Mouse (Mus musculus): Measurements from ENCODE around the gene Uri1. TPM values are rescaled to one million over a fixed set of nuclear protein-coding genes. Genes with fewer than 3 reads are reported as not detected.

Uri1 gene
- polyA plus RNA-seq, 1 experiment = 205 TPM

DNA sequence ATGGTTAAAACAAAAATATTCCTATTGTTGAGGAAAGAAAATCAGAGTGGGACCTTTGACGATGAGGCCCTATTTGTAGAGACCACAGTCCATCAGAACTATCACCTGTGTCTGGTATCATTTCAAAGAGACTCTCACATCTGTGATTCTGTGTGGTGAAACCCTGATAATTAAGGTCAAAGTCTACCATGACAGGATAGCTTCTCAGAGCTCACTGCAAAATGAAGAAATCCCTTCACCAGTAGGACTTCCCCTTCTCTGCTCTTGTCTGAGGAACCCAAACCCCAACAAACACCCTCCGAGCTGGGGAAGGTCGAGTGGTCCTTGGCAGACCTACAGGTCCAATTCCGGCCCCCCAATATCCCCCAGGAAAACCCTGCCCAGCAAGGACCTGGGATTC lies 1.5 kb upstream of the Uri1 start:
- peaks cover 5% of the 10 kb centered on the region; the same call in 1 of the 2 replicates for H3K9me3 ChIP-seq (replicated peaks; ENCODE audit: control insufficient read depth, insufficient read depth, low read length, poor library complexity, severe bottlenecking)
- peak overlapping the region; percentile 36; the same call in 1 of the 2 replicates for H3K9ac ChIP-seq (ENCODE audit: low read depth, poor library complexity, severe bottlenecking)
- H3K4me3 ChIP-seq (ENCODE audit: low read depth, low read length) = no peak overlapping the region
- no peaks in the 10 kb centered on the region for H3K36me3 ChIP-seq (ENCODE audit: control insufficient read depth, insufficient read depth, low read length, poor library complexity, severe bottlenecking)
- no peaks in the 10 kb centered on the region for H3K27me3 ChIP-seq (ENCODE audit: control insufficient read depth, insufficient read depth, low read length, poor library complexity, severe bottlenecking)
- H3K27ac ChIP-seq (ENCODE audit: insufficient read depth, low read length) = peak overlapping the region; percentile 5; the same call in 1 of the 2 replicates
- peaks cover 2% of the 10 kb centered on the region for H3K4me1 ChIP-seq (ENCODE audit: control insufficient read depth, insufficient read depth, low read length)
- TF ChIP-seq EP300 (IDR thresholded peaks at IDR 0.05; ENCODE audit: insufficient read depth, low read depth, low read length) (0 out of 2 replicates have a peak, but pooled peaks have one; percentile 31), CTCF (IDR thresholded peaks at IDR 0.05; ENCODE audit: low read depth, low read length) (no peak)

DNA sequence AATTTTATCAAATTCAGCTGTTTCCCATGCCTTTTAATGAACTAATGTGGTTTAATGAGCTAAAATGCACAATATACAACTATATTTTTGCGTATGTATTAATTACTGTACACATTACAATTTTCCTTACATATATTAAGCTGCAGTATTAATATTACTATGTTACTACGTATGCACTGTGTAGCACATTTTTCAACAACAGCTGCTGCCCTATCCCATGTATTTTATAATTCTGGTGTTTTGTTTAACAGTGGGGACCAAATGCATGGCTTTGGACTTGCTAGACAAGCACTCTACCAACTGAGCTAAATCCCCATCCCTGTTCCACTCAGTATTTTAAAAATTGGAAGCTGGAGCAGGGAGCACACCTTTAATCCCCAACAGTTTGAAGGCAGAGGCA lies 3.6 kb downstream of the Uri1 start:
- Histone ChIP-seq H3K4me1 (ENCODE audit: control insufficient read depth, insufficient read depth, low read length) (no peaks in the 10 kb centered on the region), H3K27me3 (ENCODE audit: control insufficient read depth, insufficient read depth, low read length, poor library complexity, severe bottlenecking) (no peaks in the 10 kb centered on the region), H3K27ac (ENCODE audit: insufficient read depth, low read length) (peak overlapping the region; percentile 75), H3K9ac (ENCODE audit: low read depth, poor library complexity, severe bottlenecking) (peak overlapping the region; percentile 95; the same call in 1 of the 2 replicates), H3K4me3 (ENCODE audit: low read depth, low read length) (peak overlapping the region; percentile 41), H3K36me3 (ENCODE audit: control insufficient read depth, insufficient read depth, low read length, poor library complexity, severe bottlenecking) (peaks cover 9% of the 10 kb centered on the region), H3K9me3 (replicated peaks; ENCODE audit: control insufficient read depth, insufficient read depth, low read length, poor library complexity, severe bottlenecking) (no peaks in the 10 kb centered on the region)
- TF ChIP-seq CTCF (IDR thresholded peaks at IDR 0.05; ENCODE audit: low read depth, low read length) (no peak), EP300 (IDR thresholded peaks at IDR 0.05; ENCODE audit: insufficient read depth, low read depth, low read length) (no peak), POLR2A (IDR thresholded peaks at IDR 0.05; ENCODE audit: insufficient read depth, low read length) (no peak)

DNA sequence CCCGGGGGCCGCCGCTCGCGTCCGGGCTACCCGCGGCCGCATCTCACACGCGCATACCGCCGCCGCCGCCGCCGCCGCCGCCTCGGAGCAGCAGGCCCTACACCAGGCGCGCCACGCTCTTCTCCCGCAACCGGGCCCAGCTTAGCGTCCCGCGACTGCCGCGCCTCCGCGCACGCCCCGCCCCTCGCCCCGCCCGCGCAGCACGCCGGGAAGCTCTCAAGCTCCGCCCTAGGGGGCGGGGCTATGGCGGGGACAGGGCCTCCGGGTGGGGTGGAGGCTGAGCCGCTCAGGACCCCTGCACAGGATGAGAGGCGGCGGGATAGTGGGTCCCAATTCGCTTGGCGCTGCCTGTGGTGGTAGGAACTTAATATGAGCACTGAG lies 4.0 kb downstream of the Uri1 start:
- H3K4me1 ChIP-seq (ENCODE audit: control insufficient read depth, insufficient read depth, low read length) = no peaks in the 10 kb centered on the region
- no peaks in the 10 kb centered on the region for H3K27me3 ChIP-seq (ENCODE audit: control insufficient read depth, insufficient read depth, low read length, poor library complexity, severe bottlenecking)
- TF ChIP-seq EP300 (IDR thresholded peaks at IDR 0.05; ENCODE audit: insufficient read depth, low read depth, low read length) (no peak), POLR2A (IDR thresholded peaks at IDR 0.05; ENCODE audit: insufficient read depth, low read length) (peak; percentile 18), CTCF (IDR thresholded peaks at IDR 0.05; ENCODE audit: low read depth, low read length) (no peak)

DNA sequence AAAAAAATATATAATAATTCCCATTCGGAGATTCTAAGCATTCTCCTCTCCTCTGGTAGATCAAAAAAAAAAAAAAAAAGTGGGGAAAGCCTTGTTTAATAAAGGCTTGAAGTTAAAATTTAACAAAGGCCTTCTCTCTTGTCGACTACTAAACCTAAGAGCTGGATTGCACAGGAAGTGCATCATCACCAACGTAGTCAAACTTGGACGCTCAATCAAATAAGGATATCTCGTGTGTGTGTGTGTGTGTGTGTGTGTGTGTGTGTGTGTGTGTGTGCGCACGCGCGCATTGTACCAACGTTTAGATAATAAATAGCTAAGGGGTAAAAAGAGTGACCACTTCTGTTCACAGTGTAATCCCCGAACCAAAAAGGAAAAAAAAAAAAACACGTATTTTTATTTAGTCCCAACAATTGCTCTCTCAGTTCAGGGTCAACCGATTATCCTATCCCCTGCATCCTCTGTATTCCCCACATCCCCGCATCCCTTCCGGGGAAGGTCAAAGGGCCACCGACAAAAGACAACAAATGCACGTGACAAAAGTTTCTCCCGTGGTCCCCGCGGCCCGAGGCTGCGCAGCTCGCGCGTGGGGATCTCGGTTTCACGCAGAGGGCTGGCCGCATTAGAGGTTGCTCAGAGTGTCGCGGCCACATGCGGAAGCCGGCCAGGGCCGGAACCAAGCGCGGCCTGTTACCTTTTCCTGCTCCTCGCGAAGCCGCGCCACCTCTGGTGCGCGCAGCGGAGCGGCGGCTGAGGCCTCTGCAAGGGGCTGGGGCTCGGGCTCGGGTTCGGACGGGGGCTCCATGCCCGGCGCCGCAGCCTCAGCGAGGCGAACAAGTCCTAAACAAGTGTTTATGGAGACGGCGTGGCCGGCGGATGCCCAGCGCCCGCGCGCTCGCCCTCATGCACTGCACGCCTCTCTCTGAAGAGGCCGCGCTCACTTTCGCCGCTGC lies 4.7 kb downstream of the Uri1 start:
- Histone ChIP-seq H3K27me3 (ENCODE audit: control insufficient read depth, insufficient read depth, low read length, poor library complexity, severe bottlenecking) (no peaks in the 10 kb centered on the region), H3K4me3 (ENCODE audit: low read depth, low read length) (peak overlapping the region; percentile 98), H3K27ac (ENCODE audit: insufficient read depth, low read length) (peak overlapping the region; percentile 53), H3K36me3 (ENCODE audit: control insufficient read depth, insufficient read depth, low read length, poor library complexity, severe bottlenecking) (peaks cover 16% of the 10 kb centered on the region), H3K4me1 (ENCODE audit: control insufficient read depth, insufficient read depth, low read length) (no peaks in the 10 kb centered on the region), H3K9ac (ENCODE audit: low read depth, poor library complexity, severe bottlenecking) (peak overlapping the region; percentile 95), H3K9me3 (replicated peaks; ENCODE audit: control insufficient read depth, insufficient read depth, low read length, poor library complexity, severe bottlenecking) (no peaks in the 10 kb centered on the region)
- TF ChIP-seq POLR2A (IDR thresholded peaks at IDR 0.05; ENCODE audit: insufficient read depth, low read length) = no peak
- TF ChIP-seq CTCF (IDR thresholded peaks at IDR 0.05; ENCODE audit: low read depth, low read length) = no peak
- TF ChIP-seq EP300 (IDR thresholded peaks at IDR 0.05; ENCODE audit: insufficient read depth, low read depth, low read length) = no peak

More for the DNA sequence above, 4.0 kb downstream of the Uri1 start:
- Histone ChIP-seq H3K9me3 (replicated peaks; ENCODE audit: control insufficient read depth, insufficient read depth, low read length, poor library complexity, severe bottlenecking) (no peaks in the 10 kb centered on the region), H3K4me3 (ENCODE audit: low read depth, low read length) (peak overlapping the region; percentile 98), H3K27ac (ENCODE audit: insufficient read depth, low read length) (peak overlapping the region; percentile 53; the same call in 1 of the 2 replicates), H3K36me3 (ENCODE audit: control insufficient read depth, insufficient read depth, low read length, poor library complexity, severe bottlenecking) (peaks cover 13% of the 10 kb centered on the region), H3K9ac (ENCODE audit: low read depth, poor library complexity, severe bottlenecking) (peak overlapping the region; percentile 95)

DNA sequence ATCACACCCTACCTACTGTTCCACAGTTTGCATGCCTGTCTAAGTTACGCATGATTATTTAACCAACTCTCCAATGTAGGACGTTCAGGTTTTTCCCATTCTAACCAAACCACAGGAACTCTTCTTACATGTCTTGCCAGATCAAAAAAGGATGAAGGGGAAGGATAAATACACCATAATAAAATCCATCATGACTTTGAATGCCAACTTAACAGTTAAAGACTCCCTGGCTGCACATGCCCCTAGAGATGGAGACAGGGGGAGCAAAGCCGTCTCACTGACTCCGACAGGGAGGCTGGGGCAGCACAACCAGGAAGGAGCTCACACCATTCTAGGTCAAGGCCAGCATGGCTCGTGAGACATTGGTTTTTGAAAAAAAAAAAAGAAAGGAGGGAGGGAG lies 8.0 kb downstream of the Uri1 start:
- no peak for TF ChIP-seq EP300 (IDR thresholded peaks at IDR 0.05; ENCODE audit: insufficient read depth, low read depth, low read length)
- no peak for TF ChIP-seq POLR2A (IDR thresholded peaks at IDR 0.05; ENCODE audit: insufficient read depth, low read length)
- TF ChIP-seq CTCF (IDR thresholded peaks at IDR 0.05; ENCODE audit: low read depth, low read length) = no peak
- Histone ChIP-seq H3K27me3 (ENCODE audit: control insufficient read depth, insufficient read depth, low read length, poor library complexity, severe bottlenecking) (no peaks in the 10 kb centered on the region), H3K36me3 (ENCODE audit: control insufficient read depth, insufficient read depth, low read length, poor library complexity, severe bottlenecking) (peaks cover 18% of the 10 kb centered on the region), H3K9ac (ENCODE audit: low read depth, poor library complexity, severe bottlenecking) (peak overlapping the region; percentile 58; the same call in 1 of the 2 replicates), H3K27ac (ENCODE audit: insufficient read depth, low read length) (no peak overlapping the region), H3K4me1 (ENCODE audit: control insufficient read depth, insufficient read depth, low read length) (no peaks in the 10 kb centered on the region), H3K4me3 (ENCODE audit: low read depth, low read length) (peak overlapping the region; percentile 46), H3K9me3 (replicated peaks; ENCODE audit: control insufficient read depth, insufficient read depth, low read length, poor library complexity, severe bottlenecking) (no peaks in the 10 kb centered on the region)

DNA sequence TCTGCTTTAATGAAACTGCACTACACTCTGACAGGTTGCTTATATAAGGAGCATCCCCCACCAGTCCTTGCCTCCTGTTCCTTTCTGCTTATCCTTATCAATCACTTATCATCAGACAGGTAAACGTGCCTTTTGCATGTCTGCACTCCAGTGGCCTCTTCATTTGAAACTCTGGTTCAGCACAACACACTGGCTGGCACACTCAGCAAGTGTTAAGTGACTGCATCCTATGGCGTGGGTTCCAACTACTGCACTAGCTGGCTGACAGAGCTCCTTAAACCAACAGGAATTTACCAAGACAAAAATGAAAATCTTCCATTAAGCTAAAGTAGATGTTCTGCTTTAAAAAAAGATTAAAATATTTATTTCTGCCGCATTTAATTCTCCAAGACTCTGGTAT lies 9.4 kb downstream of the Uri1 start:
- H3K27ac ChIP-seq (ENCODE audit: insufficient read depth, low read length) = peak overlapping the region; percentile 11; the same call in 1 of the 2 replicates
- H3K9ac ChIP-seq (ENCODE audit: low read depth, poor library complexity, severe bottlenecking) = peak overlapping the region; percentile 64; the same call in 1 of the 2 replicates
- no peak for TF ChIP-seq EP300 (IDR thresholded peaks at IDR 0.05; ENCODE audit: insufficient read depth, low read depth, low read length)
- TF ChIP-seq POLR2A (IDR thresholded peaks at IDR 0.05; ENCODE audit: insufficient read depth, low read length) = no peak
- TF ChIP-seq CTCF (IDR thresholded peaks at IDR 0.05; ENCODE audit: low read depth, low read length) = no peak
- H3K9me3 ChIP-seq (replicated peaks; ENCODE audit: control insufficient read depth, insufficient read depth, low read length, poor library complexity, severe bottlenecking) = no peaks in the 10 kb centered on the region
- no peaks in the 10 kb centered on the region for H3K4me1 ChIP-seq (ENCODE audit: control insufficient read depth, insufficient read depth, low read length)
- H3K36me3 ChIP-seq (ENCODE audit: control insufficient read depth, insufficient read depth, low read length, poor library complexity, severe bottlenecking) = peaks cover 18% of the 10 kb centered on the region
- no peak overlapping the region for H3K4me3 ChIP-seq (ENCODE audit: low read depth, low read length)
- no peaks in the 10 kb centered on the region for H3K27me3 ChIP-seq (ENCODE audit: control insufficient read depth, insufficient read depth, low read length, poor library complexity, severe bottlenecking)
